Mouse (Mus musculus): ENCODE measurements at regions not wholly inside any gene's neighbourhood (a gene's known extent, or its start where the extent isn't known, plus 50 kb on each side); places are given as distances from the start of the nearest gene placed in this dataset.

- peak; percentile 50 to 62 for DNase-seq (ENCODE audit: low spot score in 2 of 2)
These were observed 66.0 kb downstream of the Nr2f2 start for GRCm38 (mm10) chr7:70300516-70300915.

DNA sequence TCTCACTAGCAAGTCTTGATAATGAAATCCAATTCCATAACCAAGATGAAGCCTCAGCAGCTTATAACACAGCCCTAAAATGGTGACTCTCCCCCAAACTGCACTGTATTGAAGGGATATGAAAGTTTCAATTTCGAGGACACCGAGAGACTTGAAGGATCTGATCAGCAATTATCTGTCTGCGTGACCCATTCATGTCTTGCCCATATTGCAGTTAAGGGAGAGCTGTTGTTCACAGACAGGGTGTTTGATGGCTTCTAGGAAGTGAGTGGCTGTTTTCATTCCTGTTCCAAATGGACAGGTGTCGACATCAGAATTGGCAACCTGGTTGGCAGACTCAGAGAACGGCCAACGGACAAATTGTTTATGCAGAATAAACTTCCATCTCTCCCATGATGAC lies 75.1 kb downstream of the Nr2f2 start:
- DNase-seq (ENCODE audit: low spot score in 2 of 2): no peak

- DNase-seq (ENCODE audit: low spot score in 2 of 2): no peak
These were observed 75.7 kb downstream of the Nr2f2 start for GRCm38 (mm10) chr7:70290733-70291320.

GRCm38 (mm10) chr7:70290277-70290676 lies 76.3 kb downstream of the Nr2f2 start:
- no peak for DNase-seq (ENCODE audit: low spot score in 2 of 2)

GRCm38 (mm10) chr7:70288621-70289020 lies 77.9 kb downstream of the Nr2f2 start:
- DNase-seq (ENCODE audit: low spot score in 2 of 2): no peak

- no peak for DNase-seq (ENCODE audit: low spot score in 2 of 2)
These were observed 78.6 kb downstream of the Nr2f2 start for GRCm38 (mm10) chr7:70287891-70288421.

DNA sequence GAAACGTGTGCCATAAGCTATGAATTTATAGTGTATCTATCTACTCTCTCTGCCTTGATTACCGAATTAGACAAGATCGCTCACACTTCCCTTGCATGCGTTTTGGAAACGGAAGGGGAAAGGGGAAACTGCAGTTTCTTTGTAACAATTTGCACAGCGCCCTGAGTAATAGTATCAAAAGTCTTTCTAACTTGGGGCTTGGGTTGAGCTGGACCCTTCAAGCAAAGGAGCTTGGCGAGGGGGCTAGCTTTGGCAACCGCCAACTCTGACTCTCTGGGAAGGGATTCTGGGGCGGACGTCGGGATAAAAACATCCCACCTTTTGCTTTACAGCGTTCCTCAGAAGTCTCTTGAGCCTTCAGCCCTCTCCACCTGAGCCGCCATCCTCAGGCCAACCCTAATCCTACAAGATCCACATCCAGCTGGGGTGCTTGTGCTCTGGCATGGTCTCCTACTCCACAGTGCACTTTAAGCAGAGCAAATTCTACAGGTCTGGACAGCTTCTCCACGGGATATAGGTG lies 79.6 kb downstream of the Nr2f2 start:
- no peak for DNase-seq (ENCODE audit: low spot score in 2 of 2)

DNA sequence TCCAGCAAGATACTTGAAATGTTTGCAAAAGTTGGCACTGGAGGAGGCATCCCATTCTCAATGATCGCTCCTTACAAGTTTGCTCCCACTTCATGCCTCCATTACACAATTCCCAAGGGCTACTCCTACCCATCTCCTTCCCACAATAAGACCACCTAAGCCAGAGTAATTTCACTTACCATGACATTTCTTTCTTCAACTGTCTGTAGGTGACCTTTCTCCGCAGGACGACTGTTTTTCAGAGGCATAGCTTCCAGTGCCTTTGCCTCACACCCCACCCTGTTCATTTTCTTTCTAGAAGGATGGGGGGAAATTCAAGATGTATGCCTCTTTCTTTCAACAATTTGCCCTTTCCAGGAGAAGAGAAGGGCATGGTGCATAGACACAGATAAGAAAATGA lies 81.2 kb downstream of the Nr2f2 start:
- DNase-seq (ENCODE audit: low spot score in 2 of 2): no peak

- no peak for DNase-seq (ENCODE audit: low spot score in 2 of 2)
These were observed 82.7 kb downstream of the Nr2f2 start for GRCm38 (mm10) chr7:70283836-70284235.

- no peak for DNase-seq (ENCODE audit: low spot score in 2 of 2)
These were observed 83.4 kb downstream of the Nr2f2 start for GRCm38 (mm10) chr7:70283166-70283565.

DNA sequence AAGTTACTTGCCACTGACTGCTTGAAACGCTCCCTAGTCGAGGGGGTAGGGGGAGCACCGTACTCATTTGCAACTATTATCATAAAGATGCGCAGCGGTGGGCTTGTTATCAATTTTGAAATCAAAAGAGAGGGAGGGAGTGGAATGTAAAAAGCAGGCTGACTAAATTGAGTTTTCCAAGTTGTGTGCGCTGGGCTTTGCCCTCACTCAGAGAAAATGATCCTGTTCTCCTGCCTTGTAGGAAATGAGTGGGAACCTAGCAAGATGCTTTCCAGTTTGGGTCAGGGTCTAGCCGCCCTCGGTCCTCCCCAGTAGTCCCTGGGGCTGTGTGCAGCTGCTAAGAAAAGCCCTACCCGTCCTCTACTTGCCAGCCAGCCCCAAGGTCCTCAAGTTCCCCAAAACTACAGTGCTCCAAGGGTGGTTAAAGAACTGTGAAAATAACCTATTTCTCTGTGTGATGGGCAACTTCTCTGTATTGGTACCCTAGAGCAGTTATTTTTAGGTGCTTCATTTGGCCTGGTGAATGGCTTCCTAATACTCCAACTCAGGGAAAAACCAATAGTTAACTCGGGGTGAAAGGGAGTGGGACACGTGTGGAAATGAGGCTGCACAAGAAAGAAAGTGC lies 84.5 kb downstream of the Nr2f2 start:
- no peak for DNase-seq (ENCODE audit: low spot score in 2 of 2)

DNA sequence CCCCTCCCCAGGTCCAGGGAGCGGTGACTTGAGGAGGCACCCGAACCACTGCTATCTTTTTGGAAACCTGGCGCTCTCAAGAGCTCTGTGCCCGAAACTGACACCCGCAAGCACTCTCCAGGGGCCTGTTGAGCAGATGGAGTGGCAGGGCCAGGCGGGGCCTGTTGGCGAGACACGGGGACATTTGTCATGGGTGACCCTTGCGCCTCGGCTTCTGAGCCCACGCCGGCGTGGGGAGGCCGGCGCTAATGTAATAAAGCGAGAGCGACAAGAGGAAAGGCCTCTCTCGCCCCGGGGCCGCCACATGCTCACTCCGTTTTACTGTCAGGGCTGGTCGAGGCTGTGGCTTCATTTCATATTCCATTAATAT lies 85.2 kb downstream of the Nr2f2 start:
- no peak for DNase-seq (ENCODE audit: low spot score in 2 of 2)

GRCm38 (mm10) chr7:70280643-70281380 lies 85.7 kb downstream of the Nr2f2 start:
- DNase-seq (ENCODE audit: low spot score in 2 of 2): peak in 1 of 2 experiments; percentile 12

- peak; percentile 17 to 27 for DNase-seq (ENCODE audit: low spot score in 2 of 2)
These were observed 86.5 kb downstream of the Nr2f2 start for GRCm38 (mm10) chr7:70279927-70280642.

DNA sequence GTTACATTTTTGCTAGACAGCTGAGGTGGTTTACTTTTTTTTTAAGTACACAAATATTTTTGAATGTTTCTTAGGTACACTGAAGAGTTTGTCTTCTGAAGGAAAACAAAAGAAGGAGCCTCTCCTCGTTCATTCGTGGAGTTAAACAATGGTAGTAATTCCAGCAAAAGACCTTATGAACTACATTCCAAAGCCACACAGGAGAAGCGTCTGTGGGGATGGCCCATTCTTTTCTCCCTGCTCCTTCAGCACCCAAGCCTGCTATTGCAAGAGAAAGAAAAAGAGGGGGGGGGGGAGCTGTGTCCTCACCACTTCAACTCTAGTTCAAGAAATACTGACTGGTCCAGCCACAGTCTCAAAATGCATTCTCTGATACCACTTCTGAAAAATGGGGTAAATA lies 87.4 kb downstream of the Nr2f2 start:
- no peak for DNase-seq (ENCODE audit: low spot score in 2 of 2)

DNA sequence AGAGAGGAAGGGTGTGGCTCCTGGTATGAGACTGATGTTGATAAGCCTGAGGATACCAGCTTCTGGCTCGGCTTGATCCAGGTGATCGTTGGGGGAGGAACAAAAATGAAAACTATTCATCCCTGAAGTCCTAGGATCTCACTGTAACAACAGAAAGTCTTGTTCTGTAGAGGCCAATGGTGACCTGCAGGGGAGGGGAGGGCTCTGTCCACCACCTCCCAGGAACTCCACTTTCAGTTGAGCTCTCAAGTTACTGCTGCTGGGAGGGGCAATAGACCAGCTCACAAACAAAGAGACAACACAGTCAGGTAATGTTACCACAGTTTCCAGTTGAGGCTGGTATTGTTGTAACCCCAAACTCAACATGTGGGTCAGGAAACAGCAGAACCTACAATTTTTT lies 90.5 kb downstream of the Nr2f2 start:
- no peak for DNase-seq (ENCODE audit: low spot score in 2 of 2)

DNA sequence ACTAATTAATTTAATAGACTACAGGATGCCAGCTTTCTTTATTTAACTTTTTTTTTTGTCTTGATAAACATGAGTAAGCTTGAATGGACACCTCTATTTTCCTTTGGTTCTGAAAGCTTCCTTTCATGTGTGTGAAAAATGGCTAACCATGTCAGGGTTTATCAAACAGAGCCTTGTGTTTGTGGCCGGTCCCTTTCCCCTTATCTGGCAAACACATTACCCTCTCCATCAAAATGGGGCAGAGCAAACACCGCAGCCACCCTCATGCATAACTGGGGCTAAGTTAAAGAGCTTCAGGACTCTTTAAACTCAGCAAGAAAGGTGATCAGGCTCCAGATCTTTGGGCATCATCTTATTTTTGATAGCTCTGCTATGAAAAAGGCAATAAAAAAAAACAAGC lies 92.2 kb downstream of the Nr2f2 start:
- DNase-seq (ENCODE audit: low spot score in 2 of 2): no peak

- DNase-seq (ENCODE audit: low spot score in 2 of 2): peak; percentile 29 to 31
These were observed 99.5 kb downstream of the Nr2f2 start for GRCm38 (mm10) chr7:70267075-70267474.

DNA sequence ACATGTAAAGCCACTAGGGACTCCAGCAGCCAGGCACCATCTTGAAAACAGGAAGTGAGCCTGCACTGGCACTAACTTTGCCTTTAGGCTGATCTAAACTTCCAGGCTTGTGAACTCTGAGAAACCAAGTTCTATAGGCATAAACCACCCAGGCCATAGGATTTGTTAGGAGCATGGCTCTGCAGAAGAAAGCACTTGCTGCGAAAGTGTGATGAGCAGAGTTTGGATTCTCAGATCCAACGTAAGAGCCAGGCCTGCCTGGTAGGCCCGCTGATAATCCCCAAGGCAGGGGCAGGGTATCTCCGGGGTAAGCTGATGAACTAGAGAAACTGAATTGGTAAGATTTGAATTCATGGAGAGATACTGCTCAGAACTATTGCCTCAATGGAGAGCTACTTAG lies 109.7 kb downstream of the Nr2f2 start:
- no peak for DNase-seq (ENCODE audit: low spot score in 2 of 2)

DNA sequence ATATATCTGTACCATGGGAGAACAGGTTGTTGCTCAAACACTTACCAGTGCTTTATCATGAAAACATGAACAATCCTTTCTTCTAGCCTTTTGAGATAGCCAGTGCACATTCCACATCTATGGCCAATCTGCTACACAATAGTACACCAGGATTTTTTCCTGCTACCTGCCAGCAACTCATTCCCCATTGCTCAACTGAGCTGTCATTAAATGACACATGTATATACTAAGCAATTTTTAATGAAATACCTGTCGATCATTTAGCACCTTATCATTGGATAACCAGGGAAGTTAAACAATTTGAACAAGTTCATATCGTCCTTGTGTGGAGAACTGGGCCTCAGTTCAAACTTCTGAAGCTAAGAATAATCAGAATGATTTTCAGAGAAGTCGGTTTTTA lies 111.5 kb downstream of the Nr2f2 start:
- no peak for DNase-seq (ENCODE audit: low spot score in 2 of 2)

- no peak for DNase-seq (ENCODE audit: low spot score in 2 of 2)
These were observed 113.3 kb downstream of the Nr2f2 start for GRCm38 (mm10) chr7:70253275-70253674.

Measured in adrenal gland, adult 18-20 months (tissue).